Mouse (Mus musculus): ENCODE data around the gene Gm29289. TPM values are rescaled to one million over a fixed set of nuclear protein-coding genes. Genes with fewer than 3 reads are reported as not detected.

Gene Gm29289
- polyA plus RNA-seq (2012) = not detected in 2 replicates

DNA sequence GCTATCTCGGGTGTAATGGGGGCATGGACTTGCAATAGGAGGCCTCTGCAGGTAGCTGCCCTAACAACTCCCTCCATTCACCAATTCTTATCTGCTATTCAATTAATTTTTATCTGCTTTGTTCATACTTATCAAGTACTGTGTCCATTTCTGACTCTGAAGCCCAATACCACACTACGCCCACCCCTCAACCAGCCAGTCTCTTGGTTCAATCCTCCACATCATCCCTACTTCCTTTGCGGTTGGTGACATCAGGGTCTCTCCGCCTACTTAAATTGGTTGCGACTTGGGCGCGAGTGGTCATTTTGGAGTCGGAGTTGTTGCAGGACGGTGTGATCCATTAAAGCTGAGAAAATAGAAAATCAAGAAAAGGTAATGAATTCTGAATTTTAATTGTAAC, at the start of gene Gm29289:
Gm29289 (plus strand) TSS at position 301 of the 400 bp plus-strand sequence.

GRCm38 (mm10) chrY:2900689-2901088, 31.7 kb upstream of the Gm29289 start, which contains the start of gene Gm10352:
Gene Gm10352, plus strand, starts transcription at chrY:2900989.

Other genes with a start within 250 kb of the Gm29289 start
- not detected in 2 replicates for gene H2al2b, start 211.9 kb upstream of the Gm29289 start, polyA plus RNA-seq (2012)
- not detected in 2 replicates for gene Gm4064, start 136.4 kb upstream of the Gm29289 start, polyA plus RNA-seq (2012)
- gene Rbmy, start 101.9 kb upstream of the Gm29289 start, polyA plus RNA-seq (2012) = not detected in 2 replicates
- gene Gm10256, start 101.9 kb upstream of the Gm29289 start, polyA plus RNA-seq (2012) = not detected in 2 replicates
- gene Gm10352, start 31.6 kb upstream of the Gm29289 start, polyA plus RNA-seq (2012) = not detected in 2 replicates